Mouse (Mus musculus) layer of hippocampus, postnatal 14 days (tissue): ENCODE results near the gene Pxdc1. TPM values are rescaled to one million over a fixed set of nuclear protein-coding genes. Genes with fewer than 3 reads are reported as not detected.

Source experiments
- DNase-seq, 2 experiments: peaks; one replicate each; pipeline ENCODE4 v3.0.0; 2021 to 2022; ENCODE audit warnings: low spot score in 2 of 2, mixed read lengths in 1 of 2
- long read RNA-seq, 2 experiments: library from polyadenylated mRNA; stranded (forward); transcript quantifications; one replicate each; pipeline ENCODE4 v2.0.0; 2021
- total RNA-seq, 2 experiments: library from RNA; stranded (reverse); gene quantifications; 2 replicates each; pipeline ENCODE4 v1.2.3; 2021

Gene Pxdc1
- 10 to 100 TPM; 18.8 to 20.9 TPM for total RNA-seq
- long read RNA-seq, experiment 1, transcript Pxdc1-202 (5 exons, 2,684 nt) = major isoform, 14 of 17 reads
- long read RNA-seq, experiment 1, partial matches to known transcripts = 0 of 17 reads
- long read RNA-seq, experiment 1, other reads (novel, unspliced or antisense) = 3 of 17 reads
- long read RNA-seq, experiment 2, transcript Pxdc1-202 (5 exons, 2,684 nt) = major isoform, 38 of 42 reads
- long read RNA-seq, experiment 2, partial matches to known transcripts = 0 of 42 reads
- long read RNA-seq, experiment 2, other reads (novel, unspliced or antisense) = 3 of 42 reads

DNA sequence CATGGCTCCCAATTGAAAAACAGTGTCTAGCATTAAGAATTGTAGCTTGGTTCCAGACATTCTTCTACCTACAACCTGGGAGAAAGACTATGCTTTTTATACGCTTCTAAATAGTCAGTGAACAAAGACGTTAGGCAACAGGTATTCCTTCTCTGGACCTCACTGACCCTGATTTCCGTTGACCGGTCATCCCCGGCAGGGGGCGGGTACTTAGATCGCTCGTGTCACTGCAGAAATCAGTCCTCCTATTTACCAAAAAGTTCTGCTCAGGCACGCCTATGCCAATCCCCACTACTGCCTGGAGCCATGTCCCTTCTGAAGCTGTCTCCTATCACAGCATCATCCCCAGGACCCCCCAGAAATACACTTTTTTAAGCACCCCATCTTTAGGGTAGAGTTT is at the start of gene Pxdc1:
Gene Pxdc1 (minus strand): TSS at position 96 of the 400 bp plus-strand sequence.
- no peak for DNase-seq

DNA sequence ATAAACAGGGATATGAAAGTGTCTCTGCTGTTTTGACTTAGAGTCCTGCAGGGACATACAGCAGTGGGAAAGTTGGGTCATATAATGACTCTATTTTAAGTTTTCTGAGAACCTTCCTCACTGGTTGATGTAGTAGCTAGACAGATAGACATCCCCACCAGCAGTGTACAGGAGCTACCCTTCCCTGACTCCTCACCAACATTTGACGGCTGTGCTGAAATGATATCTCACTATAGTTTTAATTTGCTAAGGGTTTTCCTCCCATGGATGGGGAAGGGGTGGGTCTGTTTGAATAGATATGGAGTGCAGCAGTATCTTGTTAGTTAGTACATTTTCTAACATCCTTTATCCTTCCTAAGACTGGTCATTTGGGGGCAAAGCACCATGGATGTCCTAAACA is 47.3 kb upstream of the Pxdc1 start:
- DNase-seq = no peak

DNA sequence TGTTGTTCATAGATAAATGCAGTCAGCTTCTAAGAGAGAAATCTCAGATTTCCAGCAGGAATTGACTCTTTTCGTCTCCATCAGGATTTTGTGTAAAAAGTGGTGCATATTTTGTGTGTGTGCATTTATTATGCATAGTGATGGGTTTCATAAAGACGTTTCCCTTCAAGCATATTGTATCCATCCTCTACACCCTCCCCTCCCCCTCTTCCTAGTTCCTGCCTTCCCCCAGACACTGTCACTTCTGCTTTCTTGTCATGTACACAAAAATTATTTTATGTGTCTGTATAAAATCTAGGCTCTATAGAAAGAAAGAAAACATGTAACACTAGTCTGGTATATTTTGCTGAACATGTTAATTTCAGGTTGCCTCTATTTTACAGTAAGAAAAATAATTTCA is 46.8 kb upstream of the Pxdc1 start:
- DNase-seq = no peak

DNA sequence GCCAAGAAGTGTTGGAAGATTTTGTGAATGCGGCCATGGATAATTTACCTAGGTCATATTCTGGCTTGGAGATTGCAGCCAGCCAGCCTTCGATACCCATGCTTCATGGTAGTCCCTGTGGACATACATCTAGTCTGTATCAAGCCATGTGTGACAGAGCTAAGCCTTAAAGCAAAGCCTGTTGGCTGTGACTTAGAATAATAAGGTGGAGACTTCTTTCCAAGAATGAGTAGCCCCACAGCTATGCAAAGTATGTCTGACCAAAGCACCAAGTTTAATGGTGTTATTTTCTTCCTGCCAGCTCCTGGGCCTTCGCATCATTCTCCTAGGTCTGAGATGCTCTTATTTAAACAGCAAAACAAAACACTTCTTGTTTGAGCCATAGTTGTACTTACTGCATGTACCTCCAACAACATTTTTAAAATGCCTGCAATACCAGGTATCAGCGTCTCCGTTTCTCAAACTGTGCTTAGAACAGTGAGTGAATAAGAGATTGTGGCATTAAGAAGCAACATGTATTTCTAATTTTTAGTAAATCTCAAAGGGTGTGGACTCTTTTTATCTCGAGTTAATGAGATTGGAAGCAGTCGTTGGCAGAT is 43.5 kb upstream of the Pxdc1 start:
- DNase-seq = no peak

DNA sequence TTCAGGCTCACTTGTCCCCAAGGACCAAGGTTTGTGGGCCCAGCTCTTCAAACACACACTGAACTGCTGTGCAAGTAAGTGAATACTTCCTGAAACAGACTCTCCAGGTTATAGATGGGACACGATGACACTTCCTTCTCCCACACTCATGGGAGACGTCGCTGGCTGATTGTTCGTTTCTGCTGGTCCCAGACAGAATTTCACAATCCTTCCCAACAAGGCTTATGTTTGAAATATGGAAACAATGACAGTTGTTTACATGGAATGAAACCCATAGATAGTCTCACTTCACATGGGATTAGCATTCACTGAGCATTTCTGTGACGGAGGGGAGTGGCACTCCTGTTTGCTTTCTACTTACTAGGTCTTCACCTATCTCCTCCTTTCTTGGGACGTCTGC is 39.8 kb upstream of the Pxdc1 start:
- DNase-seq = no peak

DNA sequence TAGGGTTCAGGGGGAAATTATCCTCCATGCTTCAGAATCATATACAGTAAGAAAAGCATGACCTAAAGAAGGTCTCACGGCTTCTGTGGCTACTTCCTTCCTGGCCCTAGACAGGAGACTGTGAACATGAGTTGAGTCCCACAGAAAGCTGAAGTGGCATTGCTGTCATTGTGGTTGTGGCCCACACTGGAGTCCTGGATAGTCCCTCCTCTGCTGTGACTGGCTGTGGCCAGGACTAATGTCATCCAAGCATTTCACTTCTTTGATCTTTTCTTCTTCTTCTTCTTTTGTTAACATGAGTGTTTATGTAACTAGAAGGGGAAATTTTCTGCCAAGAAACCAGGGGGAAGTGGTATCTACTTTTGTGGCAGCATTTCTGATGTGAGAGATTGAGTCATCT is 37.8 kb upstream of the Pxdc1 start:
- no peak for DNase-seq

DNA sequence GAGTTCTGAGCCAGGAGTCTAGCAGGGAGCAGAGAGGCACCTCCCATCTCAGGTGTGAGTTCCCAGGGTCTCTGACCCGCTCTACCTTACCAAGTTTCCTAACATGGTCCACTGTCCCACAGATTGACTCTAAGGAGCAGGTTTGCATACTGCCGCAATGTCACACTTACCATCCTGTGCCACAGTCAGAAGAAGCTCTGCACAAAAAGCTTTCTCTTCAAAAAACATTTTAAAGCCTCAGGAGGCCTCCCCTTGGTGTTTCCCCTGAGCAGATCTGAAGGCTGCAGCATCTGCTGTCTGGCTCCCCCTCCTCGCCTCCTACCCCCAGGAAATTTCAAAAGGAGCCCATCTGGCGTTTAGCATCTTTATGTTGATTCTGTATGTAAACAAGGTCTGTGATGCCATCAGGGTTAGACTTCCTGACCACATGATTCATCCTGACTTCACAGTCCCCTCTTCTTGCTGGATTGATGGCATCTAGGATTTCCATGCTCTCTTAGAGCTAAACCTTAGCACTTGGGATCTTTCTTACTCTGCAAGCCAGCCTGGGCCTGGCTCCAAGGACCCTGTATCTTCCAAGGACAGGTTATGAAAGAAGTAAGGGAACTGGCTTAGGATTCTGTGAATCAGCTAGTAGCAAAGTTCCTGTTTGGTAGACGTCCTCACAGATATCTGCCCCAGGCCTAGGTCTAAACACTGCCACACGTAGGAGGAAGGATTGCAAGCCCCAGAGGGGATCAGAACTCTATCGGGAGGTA is 31.9 kb upstream of the Pxdc1 start:
- DNase-seq = no peak

DNA sequence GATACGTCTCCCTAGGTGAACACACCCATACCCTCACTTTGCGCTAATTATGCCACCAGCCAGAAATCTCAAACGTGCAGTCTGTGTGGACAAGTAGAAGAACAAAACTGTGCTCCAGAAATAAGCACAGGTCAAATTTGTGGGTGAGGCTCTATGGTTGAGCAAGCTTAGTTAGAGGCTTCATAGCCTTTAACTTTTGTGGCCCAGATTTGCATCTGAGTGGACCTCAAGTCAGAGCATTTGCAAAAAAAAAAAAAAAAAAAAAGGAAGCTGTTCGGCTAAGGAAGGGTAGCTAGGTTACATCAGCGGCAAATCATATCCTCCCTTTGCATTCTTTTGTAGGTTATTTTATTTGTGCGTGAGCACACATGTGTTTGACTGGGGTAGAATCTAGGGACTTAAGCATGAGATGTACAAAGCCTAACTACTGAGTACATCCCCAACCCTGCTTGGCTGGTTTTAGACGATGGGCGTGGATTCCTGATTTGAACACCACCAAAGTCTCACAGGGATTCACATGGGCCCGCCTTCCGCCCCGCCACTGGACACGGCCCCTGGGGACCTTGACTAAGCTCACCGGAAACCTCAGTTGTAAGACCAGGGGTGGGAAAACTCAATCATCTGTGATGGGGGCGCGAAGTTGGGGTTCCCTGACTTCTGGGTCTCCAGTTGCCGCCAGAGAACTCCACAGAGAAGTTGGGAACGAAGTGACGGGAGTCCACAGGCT is 30.6 kb upstream of the Pxdc1 start:
- no peak for DNase-seq

DNA sequence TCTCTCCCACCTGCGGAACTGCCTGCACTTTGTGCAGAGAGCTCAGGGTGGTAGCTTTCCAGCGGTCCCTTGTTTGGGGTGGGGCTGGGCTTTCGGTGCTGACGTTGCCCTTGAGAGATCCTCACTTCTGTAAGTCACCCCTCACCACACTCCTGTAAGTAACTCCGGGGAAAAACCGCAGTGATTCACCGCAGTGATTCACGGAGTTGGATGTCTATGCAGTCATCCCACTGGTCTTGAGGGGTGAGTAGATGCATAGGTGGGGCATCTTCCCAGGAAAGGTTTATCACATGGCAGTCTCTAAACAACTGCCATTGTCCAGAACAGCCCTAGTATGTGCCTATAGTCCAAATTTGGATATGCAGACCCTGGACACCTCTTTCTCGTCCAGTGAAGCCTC is 30.0 kb upstream of the Pxdc1 start:
- no peak for DNase-seq

DNA sequence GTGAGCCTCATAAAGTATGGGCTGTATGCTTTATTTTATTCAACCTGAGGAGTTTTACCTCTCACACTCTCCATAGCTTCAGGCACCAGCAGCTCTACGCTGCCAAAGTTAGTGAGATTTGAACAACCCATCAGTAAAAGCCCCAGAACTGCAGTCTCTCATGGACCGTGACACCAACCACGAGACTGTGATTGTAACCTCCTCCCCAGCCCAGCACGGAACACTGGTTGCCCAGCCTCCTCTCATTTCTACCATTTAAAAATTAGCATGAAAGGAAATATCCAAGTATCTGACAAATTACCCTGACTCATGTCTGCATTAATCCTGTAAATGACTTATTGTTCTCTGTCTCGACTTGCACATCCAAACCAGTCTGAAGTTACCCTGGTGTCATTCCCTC is 23.2 kb upstream of the Pxdc1 start:
- DNase-seq = no peak

DNA sequence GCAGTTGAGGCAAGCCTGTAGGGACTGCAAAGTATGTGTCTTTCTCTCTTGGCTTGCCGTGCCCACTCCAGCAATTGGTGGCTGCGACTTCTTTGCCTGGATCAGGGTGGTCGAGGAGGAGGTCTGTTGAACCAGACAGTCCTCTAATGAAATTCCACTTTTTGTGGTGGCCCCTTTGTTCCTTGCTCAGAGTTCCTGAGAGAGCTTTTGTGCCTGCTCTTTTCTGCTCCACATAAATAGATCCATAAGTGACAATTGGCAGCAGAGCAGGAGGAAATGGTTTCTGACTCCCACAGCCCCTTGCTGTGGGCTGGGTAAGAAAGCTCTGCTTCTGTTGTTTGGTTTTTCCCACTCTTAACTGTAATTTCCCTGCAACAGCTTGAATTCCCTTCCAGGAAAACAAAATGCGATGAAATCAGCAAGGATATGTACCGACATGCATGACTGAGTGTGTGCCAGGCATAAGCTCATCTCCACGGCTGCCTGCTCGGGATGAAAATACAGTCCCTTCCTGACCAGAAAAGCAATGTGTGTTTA is 22.6 kb upstream of the Pxdc1 start:
- DNase-seq = peak in 1 of 2 experiments; percentile 29

DNA sequence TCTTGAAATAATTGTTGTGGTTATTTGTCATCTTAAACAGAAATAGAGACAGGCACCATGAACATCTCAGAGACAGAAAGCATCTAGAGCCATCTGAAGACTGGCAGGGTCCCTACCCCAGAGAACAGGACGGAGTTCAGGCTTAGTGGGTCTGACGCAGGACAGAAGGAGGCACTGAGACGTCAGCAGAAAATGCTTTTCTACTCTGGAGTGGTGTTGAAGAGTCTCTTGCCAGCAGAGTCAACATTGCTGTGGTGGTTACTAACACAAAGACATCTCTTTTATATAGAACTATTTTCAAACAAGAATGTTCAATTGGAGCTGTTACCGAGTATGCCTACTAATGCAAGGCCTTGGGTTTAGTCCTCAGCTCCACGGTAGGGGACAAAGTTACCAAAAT is 20.1 kb upstream of the Pxdc1 start:
- DNase-seq = no peak

DNA sequence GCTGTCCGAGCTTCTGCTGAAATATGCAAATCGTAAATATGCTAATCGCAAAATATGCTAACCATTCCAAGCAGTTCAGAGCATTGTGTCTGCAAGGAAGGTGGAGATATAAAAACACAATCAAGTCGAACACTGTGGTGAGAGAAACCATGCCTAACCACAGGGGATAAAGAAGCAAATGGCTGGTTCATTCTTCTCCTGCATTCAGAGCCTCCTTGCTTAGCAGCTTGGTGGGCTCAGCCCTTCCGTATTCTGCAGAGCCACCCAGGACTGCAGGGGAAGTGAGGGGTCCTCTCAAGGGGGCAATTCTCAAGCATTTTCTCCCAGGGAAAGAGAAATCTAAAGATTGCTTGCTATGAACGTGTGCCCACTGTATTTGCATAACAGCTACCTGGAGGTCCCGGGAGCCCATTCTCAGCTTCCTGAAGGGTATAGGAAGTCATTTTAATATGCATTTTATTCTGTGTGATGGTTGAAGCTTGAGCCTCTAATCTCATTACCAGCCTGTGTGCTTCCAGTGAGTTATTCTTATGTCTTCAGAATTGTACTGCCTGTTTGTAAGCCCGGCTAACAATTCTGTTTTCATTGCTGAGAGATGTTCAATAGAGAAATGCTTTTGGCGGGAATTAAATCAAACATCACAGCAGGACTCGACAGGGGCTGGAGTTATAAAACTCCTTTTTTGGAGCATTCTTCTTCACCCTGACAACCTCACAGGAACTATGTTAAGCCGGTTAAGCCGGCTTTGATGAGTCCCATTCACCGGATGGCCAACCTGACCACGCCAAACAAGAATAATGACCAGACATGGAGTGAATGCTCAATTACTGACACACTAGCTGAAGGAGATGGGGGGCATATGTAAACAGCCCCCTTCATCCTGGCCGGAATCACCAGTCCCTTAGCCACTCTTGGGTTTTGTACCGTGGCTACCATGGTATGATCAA is 16.9 kb upstream of the Pxdc1 start:
- no peak for DNase-seq

DNA sequence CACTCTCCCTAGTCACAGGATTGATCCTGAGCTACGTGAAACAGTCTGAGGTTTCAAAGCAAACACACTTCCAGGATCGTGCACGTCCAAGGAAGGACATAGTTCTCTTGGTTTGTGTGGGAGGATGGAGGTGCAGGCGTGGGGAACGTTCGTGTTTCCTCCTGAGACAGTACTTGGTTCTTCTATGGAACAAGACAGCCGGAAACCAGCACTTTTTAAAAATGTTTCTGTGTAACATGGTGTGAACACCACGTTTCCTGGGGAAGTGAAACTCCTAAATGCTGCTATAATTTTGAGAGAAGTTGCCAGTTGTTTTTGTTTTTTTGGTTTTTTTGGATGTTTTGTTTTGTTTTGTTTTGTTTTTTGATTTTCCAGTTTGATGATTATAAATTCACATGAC is 13.9 kb upstream of the Pxdc1 start:
- DNase-seq = no peak

DNA sequence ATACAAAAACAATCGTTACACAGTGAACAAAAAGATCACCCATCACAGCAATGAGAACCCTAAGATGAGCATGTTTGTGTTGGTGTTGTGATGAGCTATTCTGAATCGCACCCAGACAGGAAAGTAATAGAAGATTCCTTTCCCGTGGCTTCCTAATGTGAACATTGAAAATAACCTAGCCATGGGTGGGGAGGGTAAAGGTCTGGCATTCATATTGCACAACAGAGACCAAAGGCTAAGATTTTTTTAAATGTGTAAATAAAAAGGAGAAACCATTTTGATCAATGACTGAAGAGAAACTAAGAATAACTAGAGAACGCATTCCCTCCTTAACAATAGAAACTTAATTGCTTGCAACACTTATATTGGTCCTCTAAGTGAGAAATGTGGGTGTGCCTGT is 11.8 kb upstream of the Pxdc1 start:
- no peak for DNase-seq

DNA sequence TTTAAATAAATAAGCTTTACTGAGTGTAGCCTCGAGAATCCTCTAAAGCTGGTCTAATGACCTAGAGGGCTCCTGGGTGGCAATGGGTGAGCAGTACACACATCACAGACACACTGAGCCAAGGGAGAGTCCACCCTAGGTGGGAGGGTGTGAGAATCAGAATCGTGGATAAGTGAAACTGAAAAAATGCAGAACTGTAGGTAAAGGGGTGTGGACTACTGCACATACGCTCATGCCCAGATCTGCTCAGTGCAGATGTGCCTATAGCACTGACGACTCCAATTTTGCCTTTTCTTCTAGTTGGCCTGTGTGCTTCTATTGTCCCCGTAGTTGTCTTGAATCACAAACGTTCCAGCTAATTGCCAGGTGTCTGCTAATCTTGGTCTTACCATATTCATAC is 10.5 kb upstream of the Pxdc1 start:
- DNase-seq = no peak

DNA sequence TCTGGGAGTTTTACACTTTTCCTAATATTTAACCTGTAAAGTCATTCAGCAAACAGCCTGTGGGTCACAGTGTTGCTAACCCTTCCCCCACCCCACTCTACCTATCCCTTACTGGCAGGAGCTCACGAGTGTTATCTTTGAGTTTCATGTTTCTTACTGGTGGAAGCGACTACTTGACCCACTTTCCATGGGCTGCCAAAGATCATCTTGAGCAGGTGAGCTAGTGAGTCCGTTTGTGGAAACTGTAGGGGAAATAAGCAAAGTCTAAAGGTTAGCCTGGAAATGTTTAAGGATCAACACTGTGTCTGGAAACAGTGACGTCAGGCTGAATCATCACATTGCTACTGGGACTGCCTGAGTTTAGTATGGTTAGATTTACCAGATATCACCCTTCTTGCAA is 6.2 kb upstream of the Pxdc1 start:
- DNase-seq = no peak

DNA sequence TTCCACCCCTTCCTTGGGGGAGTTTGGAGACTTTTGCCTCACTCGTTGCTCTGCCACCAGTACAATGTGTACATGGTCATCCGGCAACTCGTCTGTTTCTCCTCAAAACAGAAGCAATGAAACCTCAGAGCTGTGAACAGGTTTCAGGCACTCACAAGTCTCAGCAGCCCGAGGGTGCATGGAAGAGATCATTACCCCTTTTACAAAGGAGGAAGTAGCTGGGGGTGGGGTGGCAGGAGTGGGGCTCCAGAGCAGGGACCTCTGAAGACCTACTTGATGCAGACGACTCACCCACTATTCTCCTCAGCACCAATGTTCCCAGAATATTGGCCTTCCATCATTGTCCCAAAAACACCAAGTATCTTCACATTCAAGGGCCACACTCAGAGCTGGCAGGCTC is 3.1 kb upstream of the Pxdc1 start:
- DNase-seq = no peak

DNA sequence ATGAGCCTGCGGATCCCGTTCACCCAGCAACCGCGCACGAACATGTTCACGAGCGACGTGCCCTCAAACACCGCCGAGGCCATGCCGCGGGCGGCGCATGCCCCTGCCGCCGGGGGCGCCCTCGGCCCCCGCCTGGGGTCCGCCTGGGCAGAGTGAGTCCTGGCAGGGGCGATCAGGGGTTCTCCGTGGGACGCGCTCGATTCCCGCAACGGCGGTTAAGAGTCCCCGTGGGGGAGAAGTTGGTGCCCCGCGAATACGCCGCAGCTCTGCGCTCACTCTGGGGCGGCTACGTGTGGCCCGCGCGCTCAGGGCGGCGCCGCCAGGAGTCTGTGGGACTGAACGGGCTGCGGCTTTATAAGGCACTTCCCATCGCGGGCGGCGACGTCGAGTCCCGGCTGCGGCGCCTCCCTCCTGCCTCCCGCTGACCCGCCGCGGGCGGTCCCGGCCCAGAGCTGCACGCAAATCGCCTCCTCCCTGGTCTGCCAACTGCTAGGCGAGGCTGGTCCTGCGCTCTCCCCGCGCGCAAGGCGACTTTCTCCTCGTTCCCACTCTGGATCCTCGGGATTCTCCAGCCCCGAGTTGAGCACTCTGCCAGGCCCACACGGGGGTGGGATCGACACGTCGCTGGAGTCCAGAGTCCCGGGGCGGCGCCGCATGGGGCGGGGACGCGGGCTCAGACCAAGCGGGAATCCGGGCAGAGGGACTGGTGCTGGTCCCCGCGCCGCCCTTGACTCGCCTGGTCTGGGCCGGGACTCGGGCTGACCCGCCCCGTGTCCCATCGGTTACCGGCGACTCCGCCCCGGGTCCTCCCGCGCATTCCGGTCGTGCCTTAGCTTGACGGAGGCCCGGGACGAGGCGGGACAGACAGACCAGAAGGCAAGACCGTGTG is 689 bp downstream of the Pxdc1 start:
- DNase-seq = peak in 1 of 2 experiments; percentile 51

DNA sequence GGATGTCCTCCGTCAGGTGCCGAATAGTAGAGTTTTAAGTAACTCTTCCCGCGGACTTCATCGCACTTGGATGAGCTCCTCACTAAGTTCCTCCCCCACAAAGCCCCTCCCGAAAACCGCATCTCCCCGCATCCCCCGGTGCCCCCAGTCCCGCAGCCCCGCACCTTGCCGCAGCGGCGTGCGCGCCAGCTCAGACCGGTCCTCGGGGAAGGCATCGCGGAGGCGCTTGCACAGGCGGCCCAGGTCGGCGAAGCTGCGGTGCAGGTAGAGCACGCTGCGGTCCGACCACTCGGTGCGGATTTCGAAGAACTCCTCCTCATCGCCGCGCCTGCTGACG is 1.3 kb downstream of the Pxdc1 start:
- DNase-seq = peak; percentile 29 to 39
